Mouse (Mus musculus): ENCODE measurements around the gene Tbc1d32.

- TF ChIP-seq GATA1 (IDR thresholded peaks at IDR 0.05; ENCODE audit: borderline replicate concordance, low read length), result no peak
- TF ChIP-seq FLI1 (IDR thresholded peaks at IDR 0.05; ENCODE audit: low read length), result no peak
These were observed 18.1 kb downstream of the Tbc1d32 start for GRCm38 (mm10) chr10:56210343-56210742.

Measured in megakaryocyte, embryonic 14.5 days (primary cell).